In genomic region chr9:47586176-47586575, GRCm38 (mm10) we compare ENCODE assay signal across 19 mouse cellular contexts. TPM values are rescaled to one million over a fixed set of nuclear protein-coding genes. Genes with fewer than 3 reads are reported as not detected.
DNase-seq lines count a peak whose midpoint lies in the region; ATAC-seq and TF ChIP-seq lines count a peak whose summit lies in the region.
"Had no signal": no experiment of that assay in that cellular context is flagged by ENCODE, and none has a peak within 500 bp of the region (broad histone marks: within the 10 kb centered on the region; RNA-seq: fewer than 3 reads in every experiment).

No protein-coding gene starts in this region.

- no peak for TF ChIP-seq CTCF in midbrain, postnatal 0 days (IDR thresholded peaks at IDR 0.05)
- TF ChIP-seq CTCF in stomach, postnatal 0 days (IDR thresholded peaks at IDR 0.05; ENCODE audit: low read depth): no peak

- intact Hi-C loops in heart, postnatal 36 days (cut with DNase I): loop anchor here (5.0 kb wide), 1 partner anchor 111 kb away; no protein-coding TSS in a partner anchor

- H3K4me2 ChIP-seq in embryonic facial prominence, embryonic 11.5 days (ENCODE audit: low read depth, low read length): no peak overlapping the region
- H3K4me2 ChIP-seq in midbrain, embryonic 16.5 days (ENCODE audit: low read length): no peak overlapping the region
- no peak overlapping the region for H3K4me2 ChIP-seq in midbrain, postnatal 0 days (ENCODE audit: low read depth, low read length, poor library complexity, severe bottlenecking)
- no peak overlapping the region for H3K4me2 ChIP-seq in stomach, postnatal 0 days (replicated peaks; ENCODE audit: low read depth)
- H3K4me2 ChIP-seq: heart, embryonic 11.5 days; heart, embryonic 15.5 days; hindbrain, embryonic 15.5 days had no signal

- no peak for ATAC-seq in embryonic facial prominence, embryonic 11.5 days (replicated peaks; ENCODE audit: insufficient number of reproducible peaks, low FRiP score, low TSS enrichment, low read depth)
- peak; percentile 39; the same call in 1 of the 2 replicates for ATAC-seq in midbrain, embryonic 16.5 days
- no peak for ATAC-seq in midbrain, postnatal 0 days (ENCODE audit: low FRiP score)
- no peak for ATAC-seq in stomach, postnatal 0 days (ENCODE audit: low FRiP score, low TSS enrichment)
- ATAC-seq: CD4-positive, CD25-positive, alpha-beta regulatory T cell, adult 4 months had no signal

- H3K4me1 ChIP-seq in embryonic facial prominence, embryonic 11.5 days (ENCODE audit: control insufficient read depth, insufficient read depth, low read length): no peaks in the 10 kb centered on the region; the same call in 1 of the 2 replicates
- H3K4me1 ChIP-seq in embryonic facial prominence, embryonic 10.5 days: peaks cover 30% of the 10 kb centered on the region
- H3K4me1 ChIP-seq in midbrain, embryonic 16.5 days (ENCODE audit: control insufficient read depth, insufficient read depth, low read length): peaks cover 44% of the 10 kb centered on the region
- peaks cover 9% of the 10 kb centered on the region for H3K4me1 ChIP-seq in midbrain, postnatal 0 days (ENCODE audit: insufficient read depth, low read length)
- H3K4me1 ChIP-seq in stomach, postnatal 0 days (replicated peaks; ENCODE audit: control insufficient read depth, insufficient read depth): peaks cover 3% of the 10 kb centered on the region; the same call in 1 of the 2 replicates

- DNase-seq in embryonic facial prominence, embryonic 11.5 days (ENCODE audit: low spot score): peak; percentile 23
- no peak for DNase-seq in embryonic facial prominence, embryonic 10.5 days (ENCODE audit: low spot score)
- DNase-seq in heart, adult 11 months: peak; percentile 19
- DNase-seq in heart, postnatal 36 days: no peak
- no peak for DNase-seq in midbrain, postnatal 0 days (ENCODE audit: low spot score)
- no peak for DNase-seq in stomach, postnatal 0 days (ENCODE audit: low spot score)
- DNase-seq: adrenal gland, postnatal 10 days; B cell, adult 2 months; cerebellum, adult 11-12 months; cerebellum, adult 9-10 months; cerebellum, postnatal 25 days; gastrocnemius, postnatal 10 days; heart, adult 2 months had no signal

- H3K4me3 ChIP-seq in embryonic facial prominence, embryonic 11.5 days (ENCODE audit: low read depth, low read length): no peak overlapping the region
- H3K4me3 ChIP-seq in embryonic facial prominence, embryonic 10.5 days: no peak overlapping the region
- no peak overlapping the region for H3K4me3 ChIP-seq in midbrain, embryonic 16.5 days (ENCODE audit: low read depth, low read length)
- H3K4me3 ChIP-seq in midbrain, postnatal 0 days (ENCODE audit: low read depth, low read length): no peak overlapping the region
- H3K4me3 ChIP-seq in stomach, postnatal 0 days (ENCODE audit: low read depth, low read length): no peak overlapping the region
- H3K4me3 ChIP-seq: heart, adult 2 months; heart, embryonic 15.5 days; hindbrain, embryonic 15.5 days had no signal

- TF ChIP-seq EP300 in stomach, postnatal 0 days (optimal IDR thresholded peaks at IDR 0.05): no peak

- no peaks in the 10 kb centered on the region for H3K27me3 ChIP-seq in embryonic facial prominence, embryonic 11.5 days (ENCODE audit: control insufficient read depth, insufficient read depth, low read length)
- H3K27me3 ChIP-seq in embryonic facial prominence, embryonic 10.5 days (replicated peaks; ENCODE audit: low read depth, poor library complexity, severe bottlenecking): no peaks in the 10 kb centered on the region
- no peaks in the 10 kb centered on the region for H3K27me3 ChIP-seq in midbrain, embryonic 16.5 days (ENCODE audit: control insufficient read depth, insufficient read depth, low read depth, low read length)
- no peaks in the 10 kb centered on the region for H3K27me3 ChIP-seq in midbrain, postnatal 0 days (ENCODE audit: insufficient read depth, low read length)
- H3K27me3 ChIP-seq in stomach, postnatal 0 days (ENCODE audit: control insufficient read depth, insufficient read depth, low read length): no peaks in the 10 kb centered on the region
- H3K27me3 ChIP-seq: heart, embryonic 15.5 days; hindbrain, embryonic 15.5 days had no signal

- no peaks in the 10 kb centered on the region for H3K36me3 ChIP-seq in embryonic facial prominence, embryonic 11.5 days (replicated peaks; ENCODE audit: control insufficient read depth, insufficient read depth, low read depth, low read length)
- H3K36me3 ChIP-seq in embryonic facial prominence, embryonic 10.5 days (replicated peaks): no peaks in the 10 kb centered on the region
- no peaks in the 10 kb centered on the region for H3K36me3 ChIP-seq in midbrain, embryonic 16.5 days (ENCODE audit: control insufficient read depth, insufficient read depth, low read length)
- no peaks in the 10 kb centered on the region for H3K36me3 ChIP-seq in midbrain, postnatal 0 days (ENCODE audit: insufficient read depth, low read length)
- H3K36me3 ChIP-seq in stomach, postnatal 0 days (ENCODE audit: control insufficient read depth, insufficient read depth, low read length): no peaks in the 10 kb centered on the region
- H3K36me3 ChIP-seq: G1E; heart, embryonic 15.5 days; hindbrain, embryonic 15.5 days had no signal

- WGBS in embryonic facial prominence, embryonic 11.5 days: 62% methylated on average over 5 of the region's 5 CpGs
- 68% methylated on average over 5 of the region's 5 CpGs for WGBS in embryonic facial prominence, embryonic 10.5 days
- WGBS in midbrain, embryonic 16.5 days: 42% methylated on average over 5 of the region's 5 CpGs
- WGBS in midbrain, postnatal 0 days: 48% methylated on average over 5 of the region's 5 CpGs
- WGBS in stomach, postnatal 0 days: 90% methylated on average over 5 of the region's 5 CpGs

- no peak overlapping the region for H3K27ac ChIP-seq in embryonic facial prominence, embryonic 11.5 days (replicated peaks; ENCODE audit: low read depth, low read length)
- H3K27ac ChIP-seq in embryonic facial prominence, embryonic 10.5 days (replicated peaks): no peak overlapping the region
- no peak overlapping the region for H3K27ac ChIP-seq in midbrain, embryonic 16.5 days (ENCODE audit: low read length)
- H3K27ac ChIP-seq in midbrain, postnatal 0 days (ENCODE audit: low read depth, low read length): no peak overlapping the region
- H3K27ac ChIP-seq in stomach, postnatal 0 days (replicated peaks): no peak overlapping the region
- H3K27ac ChIP-seq: heart, adult 2 months; heart, embryonic 15.5 days; hindbrain, embryonic 15.5 days had no signal

- no peaks in the 10 kb centered on the region for H3K9me3 ChIP-seq in embryonic facial prominence, embryonic 11.5 days (replicated peaks; ENCODE audit: control insufficient read depth, low read length)
- H3K9me3 ChIP-seq in embryonic facial prominence, embryonic 10.5 days: no peaks in the 10 kb centered on the region
- H3K9me3 ChIP-seq in midbrain, embryonic 16.5 days (replicated peaks; ENCODE audit: control insufficient read depth, low read length, poor library complexity, severe bottlenecking): no peaks in the 10 kb centered on the region
- no peaks in the 10 kb centered on the region for H3K9me3 ChIP-seq in midbrain, postnatal 0 days (ENCODE audit: low read length)
- H3K9me3 ChIP-seq in stomach, postnatal 0 days (ENCODE audit: control insufficient read depth, low read length): no peaks in the 10 kb centered on the region
- H3K9me3 ChIP-seq: heart, embryonic 15.5 days; hindbrain, embryonic 15.5 days had no signal

- H3K9ac ChIP-seq in embryonic facial prominence, embryonic 11.5 days (replicated peaks; ENCODE audit: low read length): no peak overlapping the region
- H3K9ac ChIP-seq in midbrain, embryonic 16.5 days (ENCODE audit: low read depth, low read length): no peak overlapping the region
- no peak overlapping the region for H3K9ac ChIP-seq in midbrain, postnatal 0 days (replicated peaks; ENCODE audit: low read length, poor library complexity, severe bottlenecking)
- no peak overlapping the region for H3K9ac ChIP-seq in stomach, postnatal 0 days (ENCODE audit: low read length)
- H3K9ac ChIP-seq: heart, embryonic 15.5 days; hindbrain, embryonic 15.5 days had no signal

RNA-seq across cellular contexts. Expression of gene Cadm1, which starts 56.2 kb away (rescaled TPM):
- polyA plus RNA-seq in embryonic facial prominence, embryonic 11.5 days (2014; fragmentation: Nextera tagmentation; extraction: Ambion mirVana): 99.3 and 116 TPM in 2 replicates
- polyA plus RNA-seq in embryonic facial prominence, embryonic 10.5 days (2016; fragmentation: Nextera tagmentation; extraction: Ambion mirVana): 119 and 120 TPM in 2 replicates
- 1 to 10 TPM; 2.0 to 2.8 TPM for total RNA-seq in heart, postnatal 36 days (2021)
- polyA plus RNA-seq in midbrain, embryonic 16.5 days (2015; fragmentation: Nextera tagmentation; extraction: Ambion mirVana): 332 and 364 TPM in 2 replicates
- 200 and 232 TPM in 2 replicates for total RNA-seq in midbrain, postnatal 0 days (2014; rRNA removed)
- polyA plus RNA-seq in midbrain, postnatal 0 days (2015; fragmentation: Nextera tagmentation; extraction: Ambion mirVana): 344 and 367 TPM in 2 replicates
- polyA plus RNA-seq in stomach, postnatal 0 days (2015; fragmentation: Nextera tagmentation; extraction: Ambion mirVana): 18.3 and 20.0 TPM in 2 replicates
- polyA plus RNA-seq: G1E had no signal

Comparison
In these comparisons a context has a peak if more than half of its experiments do, and no peak if none do; other contexts are left out.
1. DNase-seq: peak in embryonic facial prominence, embryonic 11.5 days (single experiment) and heart, adult 11 months (single experiment); none in embryonic facial prominence, embryonic 10.5 days (single experiment), heart, postnatal 36 days (0 of 2), midbrain, postnatal 0 days (single experiment) and stomach, postnatal 0 days (single experiment).